Mouse (Mus musculus): ENCODE results near the gene Lpcat3. TPM values are rescaled to one million over a fixed set of nuclear protein-coding genes. Genes with fewer than 3 reads are reported as not detected.

Gene Lpcat3
- polyA plus RNA-seq (2014; fragmentation: Illumina TruSeq; extraction: RNeasy Lipid Tissue Mini Kit (QIAGEN cat#74804)), result 40.5 TPM

DNA sequence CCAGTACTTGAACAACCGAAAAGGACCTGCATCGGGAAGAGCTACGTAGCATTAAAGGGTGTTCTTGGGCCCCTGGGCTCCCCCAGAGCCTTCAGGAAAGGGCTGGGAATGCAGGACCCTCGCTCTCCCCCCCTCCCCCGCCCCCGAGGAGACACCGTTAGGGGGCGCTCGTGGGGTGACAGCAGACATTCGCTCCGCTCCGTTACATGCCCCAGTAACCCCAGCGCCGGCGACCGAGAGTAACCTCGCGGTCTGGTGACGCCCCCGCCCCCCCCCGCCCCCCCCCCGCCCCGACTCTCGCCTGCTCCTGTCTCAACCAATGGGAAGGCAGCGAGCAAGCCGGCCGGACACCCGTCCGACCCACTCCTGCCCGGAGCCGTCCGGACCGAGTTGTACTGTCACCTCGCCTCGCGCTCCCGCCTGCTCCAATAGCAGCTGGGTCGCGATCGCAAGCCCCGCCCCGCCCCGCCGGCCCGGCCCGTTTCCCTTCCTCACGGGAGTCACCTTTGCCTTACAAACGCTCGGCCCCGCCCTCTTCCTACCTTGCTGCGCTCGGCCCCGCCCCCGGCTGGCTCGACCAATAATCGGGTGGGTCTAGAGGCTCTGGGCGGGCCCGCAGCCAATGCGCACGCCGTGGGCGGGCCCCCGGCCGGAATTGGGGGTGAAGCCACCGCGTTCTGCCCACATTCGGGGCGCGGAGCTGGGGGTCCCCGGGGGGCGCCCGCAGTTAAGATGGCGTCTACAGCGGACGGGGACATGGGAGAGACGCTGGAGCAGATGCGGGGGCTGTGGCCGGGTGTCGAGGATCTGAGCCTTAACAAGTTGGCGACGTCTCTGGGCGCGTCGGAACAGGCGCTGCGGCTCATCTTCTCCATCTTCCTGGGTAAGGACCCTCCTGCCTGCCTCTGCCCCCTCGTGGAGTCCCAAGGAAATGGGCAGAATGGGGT, at the start of gene Lpcat3:
TSS of gene Lpcat3 (plus strand) at position 551 of the 947 bp plus-strand sequence.

GRCm38 (mm10) chr6:124635985-124636384, 26.8 kb upstream of the Lpcat3 start, which contains the start of gene C1s2:
Gene C1s2 (minus strand): TSS chr6:124636085.

DNA sequence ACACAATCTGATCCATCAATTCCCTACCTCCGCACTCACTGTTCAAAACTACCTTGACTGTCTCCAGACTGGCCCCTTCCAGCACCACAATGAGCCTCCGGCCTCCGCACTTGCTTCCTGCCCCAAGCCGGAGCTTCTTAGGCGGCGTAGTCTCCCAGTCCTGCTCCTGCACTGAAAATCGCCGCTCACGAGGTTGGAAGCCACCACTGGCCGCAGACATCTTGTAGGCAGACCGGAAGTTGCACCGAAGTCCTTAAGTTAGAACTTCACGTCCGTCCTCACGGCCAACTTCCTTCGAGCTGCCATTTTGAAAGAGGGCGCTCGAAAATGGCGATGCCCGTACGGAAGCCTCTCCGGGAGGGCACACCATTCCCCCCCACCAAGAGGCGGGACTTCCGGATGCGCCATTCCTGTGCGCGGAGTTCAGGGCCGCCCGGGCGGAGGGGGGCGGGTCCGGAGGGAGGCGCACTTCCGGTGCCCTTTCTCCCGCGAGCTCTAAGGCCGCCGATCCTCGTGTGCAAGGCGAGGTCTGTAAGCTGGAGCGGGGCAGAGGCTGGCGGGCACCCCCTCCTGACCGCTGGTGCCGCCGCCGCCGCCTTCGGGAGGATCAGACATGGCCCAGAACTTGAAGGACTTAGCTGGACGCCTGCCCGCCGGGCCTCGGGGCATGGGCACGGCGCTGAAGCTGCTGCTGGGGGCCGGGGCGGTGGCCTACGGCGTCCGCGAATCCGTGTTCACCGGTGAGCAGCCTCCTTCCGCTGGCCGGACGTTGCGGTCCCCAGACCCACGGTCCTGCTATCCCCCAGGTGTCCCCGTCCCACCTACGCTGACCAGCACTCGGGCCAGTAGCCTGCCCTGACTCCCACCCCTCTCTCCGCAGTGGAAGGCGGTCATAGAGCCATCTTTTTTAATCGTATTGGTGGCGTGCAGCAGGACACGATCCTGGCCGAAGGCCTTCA, 49.3 kb downstream of the Lpcat3 start, which contains the start of the genes Emg1 and Phb2:
TSS of gene Emg1 (minus strand) at position 355 of the 959 bp plus-strand sequence.
TSS of gene Phb2 (plus strand) at position 513 of the 959 bp plus-strand sequence.

DNA sequence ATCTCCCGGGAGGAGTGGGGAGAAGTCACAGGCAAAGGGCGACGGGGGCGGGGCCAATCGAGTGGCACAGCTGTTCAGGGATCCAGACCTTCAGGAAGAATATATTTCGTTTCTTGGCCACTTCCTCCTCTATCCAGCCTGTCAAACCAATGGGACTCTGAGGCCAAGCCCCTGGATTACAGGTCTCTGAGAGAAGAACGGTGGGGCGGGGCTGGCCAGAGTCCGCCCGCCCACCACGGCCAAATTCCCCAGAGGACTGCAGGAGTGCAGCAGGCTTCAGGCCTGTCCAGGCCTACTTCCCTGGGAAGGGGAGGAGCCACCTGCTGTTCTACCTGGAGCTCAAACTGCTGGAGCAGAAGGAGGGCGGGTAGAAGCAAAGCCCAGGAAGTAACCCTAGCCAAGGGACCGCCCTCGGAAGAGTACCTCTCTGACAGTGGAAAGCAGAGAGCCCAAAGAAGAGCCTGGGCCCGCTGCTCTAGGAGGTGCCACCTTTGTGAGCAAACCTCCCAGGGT, 75.7 kb downstream of the Lpcat3 start, which contains the start of gene Ptpn6:
TSS of gene Ptpn6 (minus strand) at position 204 of the 513 bp plus-strand sequence.

GRCm38 (mm10) chr6:124740888-124741761, 78.3 kb downstream of the Lpcat3 start, which contains the start of gene Grcc10:
Gene Grcc10 (minus strand): TSS chr6:124741374.

Other genes starting within 250 kb of the Lpcat3 start
- 8.8 TPM for gene Pex5, start 248.0 kb upstream of the Lpcat3 start, polyA plus RNA-seq (2014; fragmentation: Illumina TruSeq; extraction: RNeasy Lipid Tissue Mini Kit (QIAGEN cat#74804))
- 0.97 TPM for gene Clstn3, start 198.2 kb upstream of the Lpcat3 start, polyA plus RNA-seq (2014; fragmentation: Illumina TruSeq; extraction: RNeasy Lipid Tissue Mini Kit (QIAGEN cat#74804))
- 3.4 TPM for gene C1rl, start 169.9 kb upstream of the Lpcat3 start, polyA plus RNA-seq (2014; fragmentation: Illumina TruSeq; extraction: RNeasy Lipid Tissue Mini Kit (QIAGEN cat#74804))
- gene C1ra, start 150.6 kb upstream of the Lpcat3 start, polyA plus RNA-seq (2014; fragmentation: Illumina TruSeq; extraction: RNeasy Lipid Tissue Mini Kit (QIAGEN cat#74804)), result 29.5 TPM
- 221 TPM for gene C1s1, start 120.7 kb upstream of the Lpcat3 start, polyA plus RNA-seq (2014; fragmentation: Illumina TruSeq; extraction: RNeasy Lipid Tissue Mini Kit (QIAGEN cat#74804))
- gene C1rb, start 92.7 kb upstream of the Lpcat3 start, polyA plus RNA-seq (2014; fragmentation: Illumina TruSeq; extraction: RNeasy Lipid Tissue Mini Kit (QIAGEN cat#74804)), result not detected
- gene C1s2, start 26.9 kb upstream of the Lpcat3 start, polyA plus RNA-seq (2014; fragmentation: Illumina TruSeq; extraction: RNeasy Lipid Tissue Mini Kit (QIAGEN cat#74804)), result 0.40 TPM
- 13.2 TPM for gene Emg1, start 49.2 kb downstream of the Lpcat3 start, polyA plus RNA-seq (2014; fragmentation: Illumina TruSeq; extraction: RNeasy Lipid Tissue Mini Kit (QIAGEN cat#74804))
- 26.3 TPM for gene Phb2, start 49.3 kb downstream of the Lpcat3 start, polyA plus RNA-seq (2014; fragmentation: Illumina TruSeq; extraction: RNeasy Lipid Tissue Mini Kit (QIAGEN cat#74804))
- 4.1 TPM for gene Ptpn6, start 75.7 kb downstream of the Lpcat3 start, polyA plus RNA-seq (2014; fragmentation: Illumina TruSeq; extraction: RNeasy Lipid Tissue Mini Kit (QIAGEN cat#74804))
- gene Grcc10, start 78.3 kb downstream of the Lpcat3 start, polyA plus RNA-seq (2014; fragmentation: Illumina TruSeq; extraction: RNeasy Lipid Tissue Mini Kit (QIAGEN cat#74804)), result 2.1 TPM
- not detected for gene Gm45234, start 93.0 kb downstream of the Lpcat3 start, polyA plus RNA-seq (2014; fragmentation: Illumina TruSeq; extraction: RNeasy Lipid Tissue Mini Kit (QIAGEN cat#74804))
- 0.66 TPM for gene Atn1, start 93.5 kb downstream of the Lpcat3 start, polyA plus RNA-seq (2014; fragmentation: Illumina TruSeq; extraction: RNeasy Lipid Tissue Mini Kit (QIAGEN cat#74804))
- gene Eno2, start 106.6 kb downstream of the Lpcat3 start, polyA plus RNA-seq (2014; fragmentation: Illumina TruSeq; extraction: RNeasy Lipid Tissue Mini Kit (QIAGEN cat#74804)), result 0.48 TPM
- 3.8 TPM for gene Lrrc23, start 116.7 kb downstream of the Lpcat3 start, polyA plus RNA-seq (2014; fragmentation: Illumina TruSeq; extraction: RNeasy Lipid Tissue Mini Kit (QIAGEN cat#74804))
- not detected for gene Spsb2, start 145.6 kb downstream of the Lpcat3 start, polyA plus RNA-seq (2014; fragmentation: Illumina TruSeq; extraction: RNeasy Lipid Tissue Mini Kit (QIAGEN cat#74804))
- gene Tpi1, start 151.3 kb downstream of the Lpcat3 start, polyA plus RNA-seq (2014; fragmentation: Illumina TruSeq; extraction: RNeasy Lipid Tissue Mini Kit (QIAGEN cat#74804)), result 12.8 TPM
- 23.2 TPM for gene Usp5, start 166.5 kb downstream of the Lpcat3 start, polyA plus RNA-seq (2014; fragmentation: Illumina TruSeq; extraction: RNeasy Lipid Tissue Mini Kit (QIAGEN cat#74804))
- 4.3 TPM for gene Cdca3, start 166.5 kb downstream of the Lpcat3 start, polyA plus RNA-seq (2014; fragmentation: Illumina TruSeq; extraction: RNeasy Lipid Tissue Mini Kit (QIAGEN cat#74804))
- not detected for gene Gnb3, start 177.2 kb downstream of the Lpcat3 start, polyA plus RNA-seq (2014; fragmentation: Illumina TruSeq; extraction: RNeasy Lipid Tissue Mini Kit (QIAGEN cat#74804))
- 1.7 TPM for gene P3h3, start 194.7 kb downstream of the Lpcat3 start, polyA plus RNA-seq (2014; fragmentation: Illumina TruSeq; extraction: RNeasy Lipid Tissue Mini Kit (QIAGEN cat#74804))
- not detected for gene Gpr162, start 201.0 kb downstream of the Lpcat3 start, polyA plus RNA-seq (2014; fragmentation: Illumina TruSeq; extraction: RNeasy Lipid Tissue Mini Kit (QIAGEN cat#74804))
- 1.4 TPM for gene Cd4, start 225.2 kb downstream of the Lpcat3 start, polyA plus RNA-seq (2014; fragmentation: Illumina TruSeq; extraction: RNeasy Lipid Tissue Mini Kit (QIAGEN cat#74804))
- 0.23 TPM for gene Lag3, start 248.7 kb downstream of the Lpcat3 start, polyA plus RNA-seq (2014; fragmentation: Illumina TruSeq; extraction: RNeasy Lipid Tissue Mini Kit (QIAGEN cat#74804))

All from ovary, adult 10 weeks (tissue).